Mouse (Mus musculus): Measurements from ENCODE around the gene B3gnt8.

The B3gnt8 gene

DNA sequence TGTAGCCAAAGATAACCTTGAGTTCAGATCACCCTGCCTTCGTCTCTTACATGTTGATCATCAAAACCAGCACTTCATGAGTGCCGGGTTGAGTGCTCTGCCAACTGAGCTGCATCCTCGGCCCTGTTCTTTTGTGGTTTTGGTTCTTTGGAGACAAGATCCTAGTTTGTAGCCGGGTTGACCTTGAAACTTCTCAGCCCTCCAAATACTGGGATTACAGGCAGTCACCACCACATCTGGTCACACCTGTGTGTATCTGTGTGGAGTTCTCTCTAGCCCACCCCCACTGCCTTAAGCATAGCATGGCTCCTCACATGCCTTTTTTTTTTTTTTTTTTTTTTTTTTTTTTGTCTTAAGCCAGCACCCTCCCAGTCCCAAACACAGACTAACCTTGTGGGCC, 43.6 kb downstream of the B3gnt8 start:
- TF ChIP-seq GATA4 (IDR thresholded peaks at IDR 0.05; ENCODE audit: insufficient replicate concordance, low read length) = no peak

DNA sequence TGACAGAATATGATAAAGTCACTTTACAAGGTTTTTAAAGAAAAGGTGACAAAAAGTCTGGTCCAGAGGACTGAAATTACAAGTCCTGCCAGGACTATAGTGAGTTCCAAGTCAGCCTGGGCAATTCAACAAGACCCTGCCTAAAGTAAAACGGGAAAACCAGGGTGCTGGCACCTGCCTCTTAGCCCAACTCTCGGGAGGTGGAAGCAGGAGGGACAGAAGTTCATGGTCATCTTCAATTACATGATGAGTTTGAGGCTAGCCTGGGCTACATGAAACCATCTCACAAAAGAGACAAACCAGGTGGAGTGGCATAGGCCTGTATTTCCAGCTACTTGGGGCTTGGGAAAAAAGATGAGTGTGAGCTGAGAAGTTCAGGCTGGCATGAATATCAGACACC, 45.2 kb downstream of the B3gnt8 start:
- no peak for TF ChIP-seq GATA4 (IDR thresholded peaks at IDR 0.05; ENCODE audit: insufficient replicate concordance, low read length)

DNA sequence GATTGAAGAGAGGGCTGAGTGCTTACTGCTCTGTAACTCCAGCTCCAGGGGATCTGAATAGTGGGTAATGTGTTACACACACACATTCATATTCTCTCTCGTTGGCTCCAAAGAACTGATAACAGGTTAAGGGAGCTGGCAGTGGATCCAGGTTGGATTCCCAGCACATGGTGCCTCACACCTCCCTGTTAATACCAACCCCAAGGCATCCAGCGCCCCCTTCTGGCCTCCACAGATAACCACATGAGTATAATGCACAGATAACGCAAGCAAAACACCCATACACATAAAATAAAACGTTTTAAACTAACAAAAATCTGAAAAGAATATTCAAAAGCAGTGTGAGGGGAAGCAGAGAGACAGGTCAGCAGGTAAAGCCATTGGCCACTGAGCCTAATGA, 46.0 kb downstream of the B3gnt8 start:
- TF ChIP-seq GATA4 (IDR thresholded peaks at IDR 0.05; ENCODE audit: insufficient replicate concordance, low read length) = no peak

DNA sequence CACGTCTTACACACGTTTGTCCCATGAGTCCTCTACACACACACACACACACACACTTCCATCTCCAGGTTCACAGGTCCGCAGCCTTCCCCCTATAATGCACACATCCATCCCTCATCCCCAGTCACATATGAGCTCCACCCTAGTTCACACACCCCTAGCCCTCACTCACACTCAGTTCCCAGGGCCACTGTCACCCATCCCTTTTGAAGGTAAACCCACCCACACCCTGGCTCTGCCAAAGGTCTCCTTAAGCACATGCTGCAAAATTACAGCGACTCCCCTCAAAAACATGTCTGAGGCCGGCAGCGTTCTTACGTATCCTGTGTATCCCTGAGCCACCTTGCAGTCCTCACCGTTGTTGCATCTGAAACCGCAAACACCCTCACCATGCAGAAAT, 47.8 kb downstream of the B3gnt8 start:
- TF ChIP-seq GATA4 (IDR thresholded peaks at IDR 0.05; ENCODE audit: insufficient replicate concordance, low read length) = no peak

DNA sequence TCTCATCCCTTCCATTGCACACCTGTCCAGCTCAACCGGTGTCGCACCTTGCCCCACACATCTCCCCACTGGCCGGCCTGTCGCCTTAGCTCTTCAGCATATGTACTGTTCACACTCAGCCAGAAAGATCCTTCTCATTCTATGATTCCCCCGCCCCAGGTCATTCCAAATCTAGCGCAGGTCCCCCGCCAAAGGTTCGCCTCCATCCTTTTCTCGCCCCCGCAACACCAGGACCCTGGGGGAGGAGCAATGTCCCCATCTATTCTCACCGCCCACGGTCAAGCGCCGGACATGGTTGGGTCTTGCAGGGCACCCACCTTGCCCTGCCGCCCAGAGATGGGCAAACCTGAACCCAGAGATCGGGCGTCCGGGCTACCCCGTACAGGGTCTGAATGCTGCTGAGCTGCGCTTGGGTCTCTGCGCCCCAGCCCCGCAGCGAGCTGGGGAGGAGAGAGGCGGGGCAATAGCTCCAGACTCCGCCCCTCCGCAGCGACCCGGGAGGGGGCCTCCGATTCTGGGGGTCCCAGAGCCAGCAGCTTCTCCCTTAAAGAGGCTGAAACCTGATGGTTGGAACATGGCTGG, 48.4 kb downstream of the B3gnt8 start, which contains the start of gene Tmem91:
Tmem91 (minus strand) TSS at position 448 of the 582 bp plus-strand sequence.
- TF ChIP-seq GATA4 (IDR thresholded peaks at IDR 0.05; ENCODE audit: insufficient replicate concordance, low read length) = no peak

DNA sequence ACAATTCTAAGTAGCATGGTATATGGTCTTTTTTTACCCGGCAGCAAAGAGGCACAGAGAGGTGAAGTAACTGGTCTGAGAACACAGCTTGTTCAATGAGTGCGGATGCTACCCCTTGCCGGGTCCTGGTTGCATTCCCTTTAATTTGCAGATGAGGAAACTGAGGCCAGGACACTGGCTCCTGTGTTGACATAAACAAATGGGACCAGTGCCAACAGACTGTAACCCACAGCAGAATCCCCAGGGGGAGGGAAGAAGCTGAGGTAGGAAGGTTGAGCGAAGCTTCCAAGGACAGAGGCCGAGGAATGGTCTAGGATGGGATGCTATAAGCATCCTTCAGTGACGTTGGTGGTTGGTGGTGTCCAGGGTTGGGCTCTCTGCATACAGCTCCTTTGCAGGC, 49.0 kb downstream of the B3gnt8 start:
- no peak for TF ChIP-seq GATA4 (IDR thresholded peaks at IDR 0.05; ENCODE audit: insufficient replicate concordance, low read length)

DNA sequence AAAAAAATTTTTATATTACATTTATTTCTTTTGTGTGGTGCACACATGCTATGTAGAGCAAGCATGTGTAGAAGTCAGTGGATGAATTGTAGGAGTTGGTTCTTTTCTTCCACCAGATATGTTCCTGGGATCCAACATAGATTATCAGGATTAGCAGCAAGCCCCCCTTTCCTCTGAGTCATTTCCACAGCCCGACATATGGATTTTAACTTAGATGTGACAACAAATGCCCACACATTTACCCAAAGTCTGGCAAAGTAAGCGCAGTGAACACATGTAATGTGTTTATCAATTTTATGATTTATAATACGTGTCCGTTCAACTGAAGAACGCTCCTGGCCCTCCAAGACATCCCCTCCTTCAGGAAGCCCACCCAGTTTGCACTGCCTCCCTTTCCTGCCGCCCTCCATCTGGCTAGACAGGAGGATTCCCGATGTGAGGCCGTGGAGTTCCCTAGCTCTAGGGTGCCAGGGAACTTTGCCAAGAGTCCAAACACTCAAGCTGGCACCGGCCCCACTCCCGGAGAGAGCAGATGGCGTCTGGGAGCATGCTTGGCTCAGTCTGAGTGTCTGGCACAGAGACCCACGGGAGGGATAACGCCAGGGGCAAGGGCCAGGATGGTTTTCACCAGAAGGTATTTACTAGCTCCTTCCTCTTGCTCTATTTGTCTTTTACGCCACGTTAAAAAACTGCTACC, 49.8 kb downstream of the B3gnt8 start:
- TF ChIP-seq GATA4 (IDR thresholded peaks at IDR 0.05; ENCODE audit: insufficient replicate concordance, low read length) = no peak

DNA sequence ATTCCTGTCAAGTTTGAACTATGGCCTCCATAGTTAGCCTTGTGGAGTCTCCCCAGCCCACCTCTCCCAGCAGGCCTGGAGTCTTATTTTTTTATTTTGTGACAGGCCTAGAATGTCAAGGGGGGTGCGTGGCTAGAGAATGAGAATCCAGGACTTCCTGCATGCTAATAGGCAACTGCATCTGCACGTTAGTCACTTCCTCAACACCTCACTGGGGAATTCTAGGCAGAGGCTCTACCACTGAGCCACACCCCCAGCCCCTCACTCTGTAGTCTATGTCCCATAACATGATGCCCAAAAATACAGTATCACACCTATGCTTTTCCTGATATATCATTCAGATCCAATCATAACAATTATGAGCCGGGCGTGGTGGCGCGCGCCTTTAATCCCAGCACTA, 50.6 kb downstream of the B3gnt8 start:
- TF ChIP-seq GATA4 (IDR thresholded peaks at IDR 0.05; ENCODE audit: insufficient replicate concordance, low read length) = no peak

DNA sequence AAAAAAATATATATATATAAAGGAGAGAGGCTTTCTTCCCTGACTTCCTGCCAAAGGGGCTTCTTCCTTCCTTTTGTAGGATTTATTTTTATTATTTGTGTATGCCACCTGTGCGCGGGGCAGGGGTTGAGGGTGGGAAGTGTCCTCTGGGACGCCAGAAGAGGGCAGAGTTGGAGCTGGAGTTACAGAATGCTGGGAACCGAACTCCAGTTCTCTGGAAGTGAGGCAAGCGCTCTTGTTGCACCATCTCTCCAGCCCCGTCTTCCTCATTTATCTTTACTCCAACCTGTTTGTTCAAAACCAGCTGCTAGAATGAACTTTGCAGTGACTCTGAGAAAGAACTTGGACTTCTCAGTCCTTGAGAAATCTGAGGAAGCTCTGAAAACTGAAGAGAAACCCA, 53.5 kb downstream of the B3gnt8 start:
- no peak for TF ChIP-seq GATA4 (IDR thresholded peaks at IDR 0.05; ENCODE audit: insufficient replicate concordance, low read length)

DNA sequence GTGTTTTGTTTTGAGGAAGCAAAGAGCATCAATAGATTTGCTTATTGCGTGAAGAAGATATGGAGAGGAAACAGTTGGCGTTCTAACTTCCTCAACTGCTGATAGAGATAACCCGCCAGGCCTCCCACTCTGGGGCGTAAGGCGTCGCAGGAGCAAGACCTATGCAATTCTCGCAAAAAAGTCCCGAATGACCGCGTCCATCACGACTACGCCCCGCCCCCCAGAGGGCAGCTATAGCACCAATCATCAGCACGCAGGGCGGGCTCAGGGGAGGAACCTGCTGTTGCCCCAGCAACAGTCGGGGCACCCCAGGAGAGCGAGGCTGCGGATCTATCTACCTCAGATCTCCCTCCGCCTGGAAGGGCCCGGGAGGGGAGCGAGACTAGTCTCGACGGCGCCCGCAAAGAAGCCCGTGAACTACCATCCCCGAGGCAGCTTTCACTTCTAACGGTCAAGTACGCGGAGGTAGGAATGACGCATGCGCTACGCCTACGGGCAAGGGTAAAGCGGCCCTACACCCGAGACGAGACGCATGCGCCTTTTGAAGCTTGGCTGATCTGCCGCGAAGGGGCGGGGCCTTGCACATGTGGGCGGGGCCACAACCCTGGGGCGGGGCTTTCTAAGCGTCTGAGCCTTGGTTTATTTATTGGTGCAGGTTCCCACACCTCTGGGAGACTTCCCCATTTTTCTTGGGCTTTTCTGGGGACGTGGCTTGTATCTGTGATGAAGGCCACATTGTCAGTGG, 54.2 kb downstream of the B3gnt8 start, which contains the start of gene B9d2:
B9d2 (plus strand) TSS at position 267 of the 745 bp plus-strand sequence.
- TF ChIP-seq GATA4 (IDR thresholded peaks at IDR 0.05; ENCODE audit: insufficient replicate concordance, low read length) = peak; percentile 70; the same call in 1 of the 2 replicates

DNA sequence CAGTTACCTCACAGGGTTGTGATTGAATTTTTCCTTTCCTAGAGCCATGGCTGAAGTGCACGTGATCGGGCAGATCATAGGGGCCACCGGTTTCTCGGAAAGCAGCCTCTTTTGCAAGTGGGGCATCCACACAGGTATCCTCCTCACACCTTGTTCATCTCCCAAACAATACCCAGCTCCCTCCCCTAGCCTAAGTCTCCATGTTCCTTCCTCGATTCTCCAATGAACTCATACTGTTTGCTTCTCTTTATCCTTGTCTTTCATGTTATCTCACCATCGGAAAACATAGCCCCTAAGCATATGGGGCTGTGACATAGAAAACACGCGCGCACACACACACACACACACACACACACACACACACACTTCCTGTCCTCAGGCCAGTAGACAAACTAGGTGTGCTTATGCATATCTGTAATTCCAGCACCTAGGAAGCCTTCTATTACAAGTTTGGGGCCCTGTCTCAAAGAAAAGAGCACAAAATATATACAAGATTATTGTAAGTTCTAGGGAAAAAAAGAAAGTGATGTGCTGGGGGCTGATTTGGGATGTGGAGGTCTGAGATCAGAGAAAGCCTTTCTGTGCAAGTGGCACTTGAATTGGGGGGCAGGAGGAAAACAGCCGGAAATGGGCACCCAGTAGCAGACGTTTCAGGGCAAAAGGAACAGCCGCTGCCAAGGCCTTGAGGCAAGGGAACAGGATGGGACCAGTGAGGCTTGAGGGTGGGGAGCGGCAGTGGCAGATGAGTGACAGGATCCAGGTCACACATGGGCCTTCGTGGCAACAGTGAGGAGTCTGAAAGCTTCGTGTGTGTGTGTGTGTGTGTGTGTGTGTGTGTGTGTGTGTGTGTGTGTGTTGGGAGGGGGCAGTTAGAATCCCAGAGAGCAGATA, 55.1 kb downstream of the B3gnt8 start:
- TF ChIP-seq GATA4 (IDR thresholded peaks at IDR 0.05; ENCODE audit: insufficient replicate concordance, low read length) = no peak

DNA sequence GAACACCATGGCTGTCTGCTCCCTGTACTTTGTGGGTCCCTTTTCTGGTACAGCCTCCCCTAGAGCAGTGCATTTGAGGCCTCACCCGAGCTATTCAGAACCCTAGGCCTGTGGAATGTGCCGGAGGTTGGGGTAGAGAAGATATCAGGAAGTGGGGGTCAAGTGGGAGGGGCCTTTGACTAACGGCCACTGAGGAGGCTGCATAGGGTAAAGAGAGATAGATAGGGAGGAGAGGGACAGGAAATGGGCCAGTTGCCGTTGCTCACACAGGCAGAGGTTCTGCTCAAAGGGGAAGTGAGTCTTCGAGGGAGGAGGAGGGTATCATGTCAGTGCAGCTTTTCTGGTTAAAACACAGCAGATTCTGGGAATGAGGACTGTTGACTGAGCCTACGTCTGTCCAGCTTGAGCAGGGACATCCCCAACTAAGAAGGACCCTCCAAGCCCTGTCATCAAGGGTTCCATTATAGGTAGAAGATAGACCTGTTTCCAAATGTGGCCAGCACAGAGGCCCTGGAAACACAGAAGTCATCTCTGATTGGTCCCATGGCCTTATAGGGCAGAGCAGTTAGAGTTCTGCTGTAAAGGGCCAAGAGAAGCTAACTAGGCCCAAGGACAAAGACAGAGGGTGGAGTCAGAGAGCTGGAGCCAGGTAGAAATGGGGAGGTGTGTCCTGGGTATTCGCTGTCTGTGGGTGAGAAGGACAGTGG, 57.2 kb downstream of the B3gnt8 start:
- TF ChIP-seq GATA4 (IDR thresholded peaks at IDR 0.05; ENCODE audit: insufficient replicate concordance, low read length) = no peak; the same call in 1 of the 2 replicates

DNA sequence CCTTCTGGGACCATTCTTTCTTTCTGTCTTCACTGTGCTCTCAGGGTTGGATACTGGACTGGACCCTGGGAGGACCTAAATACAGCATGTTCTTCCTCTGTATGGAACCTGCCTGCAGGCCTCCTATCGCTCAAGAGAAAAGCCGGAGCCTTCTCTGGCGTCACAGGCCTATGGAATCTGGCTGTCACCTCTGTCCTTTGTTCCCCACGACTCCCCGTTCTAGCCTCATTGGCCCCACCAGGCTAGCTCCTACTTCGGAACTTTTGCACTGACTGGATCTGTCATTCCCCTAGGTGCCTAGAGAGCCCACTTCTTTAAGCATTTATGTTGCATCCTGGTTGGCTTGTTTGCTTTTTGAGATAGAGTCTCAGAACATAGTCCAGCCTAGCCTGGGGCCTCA, 58.2 kb downstream of the B3gnt8 start:
- TF ChIP-seq GATA4 (IDR thresholded peaks at IDR 0.05; ENCODE audit: insufficient replicate concordance, low read length) = no peak
